Mouse (Mus musculus): ENCODE results near the gene Kat2a. TPM values are rescaled to one million over a fixed set of nuclear protein-coding genes. Genes with fewer than 3 reads are reported as not detected.

The Kat2a gene
- polyA plus RNA-seq (2015; fragmentation: Nextera tagmentation; extraction: Ambion mirVana): 9.9 and 12.0 TPM in 2 replicates

DNA sequence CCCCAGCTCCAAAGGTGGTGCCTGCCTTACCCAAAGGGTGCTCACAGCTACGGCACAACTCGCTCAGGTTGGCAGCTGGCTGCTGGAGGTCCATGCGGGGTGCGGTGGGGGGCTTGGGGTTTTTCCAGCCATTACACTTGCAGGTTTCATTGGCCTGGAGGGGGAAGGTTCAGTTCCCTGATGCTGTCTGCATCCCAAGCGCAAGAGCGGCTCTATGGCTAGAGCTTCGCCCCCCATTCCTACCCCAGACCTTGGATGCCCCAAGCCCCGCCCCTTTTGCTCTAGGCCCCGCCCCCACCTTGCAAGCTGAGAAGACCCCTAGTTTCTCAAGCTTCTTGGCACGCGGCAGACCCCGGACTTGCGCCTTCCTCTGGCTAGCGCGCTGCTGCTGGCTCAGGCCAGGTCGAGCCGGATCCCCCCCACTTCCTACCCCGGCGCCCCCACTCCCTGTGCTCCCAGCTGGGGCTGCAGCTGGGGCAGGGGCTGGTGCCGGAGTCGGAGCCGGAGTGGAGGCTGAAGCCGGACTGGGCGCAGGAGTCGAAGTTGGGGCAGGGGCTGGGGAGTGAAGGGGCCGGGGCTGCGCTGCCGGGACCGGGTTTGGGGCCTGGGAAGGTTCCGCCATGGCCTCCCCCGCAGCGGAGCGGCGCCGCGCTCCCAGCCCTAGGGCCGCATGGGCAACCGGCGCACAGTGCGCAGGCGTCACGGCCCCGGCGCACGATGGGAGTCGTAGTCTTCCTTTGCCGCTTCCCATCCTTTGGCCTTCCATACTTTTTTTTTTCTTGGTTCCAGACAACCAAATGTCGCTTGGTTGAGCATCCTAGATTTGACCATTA lies at the start of gene Kat2a:
Gene Kat2a, minus strand, starts transcription at position 683 of the 833 bp plus-strand sequence.
- 2% methylated on average over 48 of the region's 48 CpGs for WGBS (ENCODE audit: insufficient replicate concordance)
- Histone ChIP-seq H3K27ac (ENCODE audit: low read length) (peak within 1 kb of the TSS; percentile 85), H3K4me1 (ENCODE audit: control insufficient read depth, low read depth, low read length) (peaks cover 39% of the 10 kb centered on the region), H3K9ac (ENCODE audit: low read depth, low read length) (peak within 1 kb of the TSS; percentile 79), H3K36me3 (ENCODE audit: control insufficient read depth, insufficient read depth) (peaks cover 21% of the 10 kb centered on the region), H3K4me3 (ENCODE audit: low read depth, low read length) (peak within 1 kb of the TSS; percentile 81), H3K9me3 (replicated peaks; ENCODE audit: control insufficient read depth, low read length) (no peaks in the 10 kb centered on the region), H3K4me2 (ENCODE audit: low read depth, low read length) (peak within 1 kb of the TSS; percentile 93), H3K27me3 (ENCODE audit: control insufficient read depth, insufficient read depth, low read depth, low read length) (no peaks in the 10 kb centered on the region)
- ATAC-seq (ENCODE audit: low read depth): peak; percentile 70

DNA sequence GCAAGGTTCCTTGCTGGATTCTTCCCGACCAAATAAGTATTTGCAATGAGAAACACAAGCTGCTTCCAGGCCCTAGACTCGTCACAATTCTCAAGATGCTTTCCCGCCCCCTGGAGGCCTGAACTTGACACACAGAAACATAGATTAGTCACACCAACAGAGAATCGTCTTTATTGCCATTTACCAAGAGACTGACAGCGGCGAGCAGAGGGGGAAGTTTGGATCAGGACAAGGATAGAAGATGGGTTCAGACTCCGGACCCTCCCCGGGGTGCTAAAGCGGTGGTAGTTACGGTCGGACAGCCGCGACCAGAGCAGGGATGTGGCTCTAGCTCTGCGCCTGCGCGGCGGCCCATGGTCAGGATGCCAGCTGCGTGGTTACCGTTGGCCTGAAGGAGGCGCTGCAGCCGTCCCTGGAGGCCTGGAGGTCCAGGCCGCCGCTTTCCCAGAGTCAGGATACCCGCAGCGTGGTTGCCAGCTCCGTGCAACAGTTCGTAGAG lies 49.3 kb upstream of the Kat2a start:
- peaks cover 16% of the 10 kb centered on the region for H3K4me1 ChIP-seq (ENCODE audit: control insufficient read depth, low read depth, low read length)
- no peak overlapping the region for H3K9ac ChIP-seq (ENCODE audit: low read depth, low read length)
- H3K4me3 ChIP-seq (ENCODE audit: low read depth, low read length): peak overlapping the region; percentile 56
- peak overlapping the region; percentile 72 for H3K4me2 ChIP-seq (ENCODE audit: low read depth, low read length)
- under 1% methylated on average over 27 of the region's 27 CpGs for WGBS (ENCODE audit: insufficient replicate concordance)
- H3K9me3 ChIP-seq (replicated peaks; ENCODE audit: control insufficient read depth, low read length): no peaks in the 10 kb centered on the region
- H3K27me3 ChIP-seq (ENCODE audit: control insufficient read depth, insufficient read depth, low read depth, low read length): peaks cover 43% of the 10 kb centered on the region
- no peaks in the 10 kb centered on the region for H3K36me3 ChIP-seq (ENCODE audit: control insufficient read depth, insufficient read depth)
- no peak overlapping the region for H3K27ac ChIP-seq (ENCODE audit: low read length)
- ATAC-seq (ENCODE audit: low read depth): peak; percentile 39; the same call in 1 of the 2 replicates

DNA sequence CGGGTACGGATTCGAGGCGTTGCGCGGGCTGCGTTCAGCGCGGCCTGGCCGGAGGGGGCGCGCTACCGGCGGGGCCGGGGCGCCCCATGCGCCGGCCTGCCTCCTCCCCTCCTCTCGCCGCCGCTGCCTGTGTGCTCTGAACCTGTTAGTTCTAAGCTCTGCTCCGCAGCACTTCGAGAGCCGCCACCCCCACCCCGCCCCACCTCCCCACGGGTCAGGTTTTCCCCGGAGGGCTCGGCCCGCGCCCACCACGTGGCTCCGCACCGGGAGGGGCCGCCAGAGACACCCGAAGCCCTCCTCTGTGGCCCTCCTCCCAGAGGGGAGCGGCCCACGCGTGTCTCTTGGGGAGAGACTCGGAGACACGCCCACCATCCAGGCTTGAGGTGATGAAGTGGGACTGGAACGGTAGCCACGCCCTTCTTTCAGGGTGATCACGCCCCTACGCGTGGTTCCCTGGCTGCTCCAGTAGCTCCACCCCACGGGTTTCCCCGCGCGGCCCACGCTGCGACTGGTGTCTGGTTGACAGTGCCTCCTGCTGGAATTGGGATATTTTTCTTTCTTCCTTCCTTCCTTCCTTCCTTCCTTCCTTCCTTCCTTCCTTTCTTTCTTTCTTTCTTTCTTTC lies 47.5 kb upstream of the Kat2a start, which contains the start of gene Kcnh4:
Gene Kcnh4, minus strand, starts transcription at position 332 of the 623 bp plus-strand sequence.
- Histone ChIP-seq H3K36me3 (ENCODE audit: control insufficient read depth, insufficient read depth) (no peaks in the 10 kb centered on the region), H3K27me3 (ENCODE audit: control insufficient read depth, insufficient read depth, low read depth, low read length) (peaks cover 48% of the 10 kb centered on the region)

DNA sequence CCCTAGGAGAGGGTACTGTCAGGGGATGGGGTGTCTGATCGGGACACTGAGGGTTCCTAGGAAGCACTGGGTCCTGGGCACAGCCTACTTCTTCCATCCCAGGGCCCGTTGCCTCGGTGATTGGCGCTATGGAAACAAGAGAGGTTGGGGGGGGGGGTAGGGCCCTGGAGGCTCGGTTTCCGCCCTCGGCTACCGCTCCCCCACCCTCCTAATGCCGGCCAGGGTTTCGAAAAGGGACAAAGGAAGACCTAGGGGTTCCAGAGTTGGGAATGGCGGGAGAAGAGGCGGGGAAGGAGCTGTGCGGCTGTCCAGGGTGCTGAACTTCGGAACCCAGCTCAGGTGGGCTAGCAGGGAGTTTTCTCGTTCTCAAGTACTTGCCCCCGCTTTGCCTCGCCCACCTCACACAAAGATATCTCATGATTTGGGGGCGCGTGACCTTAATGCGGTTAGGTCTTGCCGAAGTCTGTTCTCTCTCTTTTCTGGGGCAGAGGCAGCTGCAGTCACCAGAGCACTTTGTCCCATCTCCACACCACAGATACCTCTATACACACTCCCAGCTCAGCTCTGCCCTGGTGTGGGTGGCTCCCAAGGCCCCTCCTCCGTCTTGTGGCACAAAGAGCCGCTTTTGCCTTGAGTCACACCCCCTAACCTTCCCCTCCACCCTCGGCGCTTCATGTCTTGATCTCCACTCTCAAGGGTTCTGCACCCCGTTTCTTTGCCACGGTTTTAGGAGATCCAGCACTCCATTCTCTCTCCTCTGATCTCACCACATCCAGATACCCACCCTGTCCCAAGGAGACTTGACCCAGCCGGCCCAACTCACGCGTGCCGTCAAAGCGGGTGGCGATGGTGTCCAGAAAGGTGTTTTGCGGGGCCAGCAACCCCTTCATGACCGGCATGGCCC lies 46.7 kb upstream of the Kat2a start:
- H3K27me3 ChIP-seq (ENCODE audit: control insufficient read depth, insufficient read depth, low read depth, low read length): peaks cover 48% of the 10 kb centered on the region
- no peak; the same call in 1 of the 2 replicates for ATAC-seq (ENCODE audit: low read depth)
- peaks cover 16% of the 10 kb centered on the region for H3K4me1 ChIP-seq (ENCODE audit: control insufficient read depth, low read depth, low read length)
- peak overlapping the region; percentile 47 for H3K4me3 ChIP-seq (ENCODE audit: low read depth, low read length)
- WGBS (ENCODE audit: insufficient replicate concordance): 3% methylated on average over 35 of the region's 35 CpGs
- no peaks in the 10 kb centered on the region for H3K36me3 ChIP-seq (ENCODE audit: control insufficient read depth, insufficient read depth)
- peak overlapping the region; percentile 63 for H3K4me2 ChIP-seq (ENCODE audit: low read depth, low read length)
- no peak overlapping the region for H3K9ac ChIP-seq (ENCODE audit: low read depth, low read length)
- no peaks in the 10 kb centered on the region for H3K9me3 ChIP-seq (replicated peaks; ENCODE audit: control insufficient read depth, low read length)
- H3K27ac ChIP-seq (ENCODE audit: low read length): no peak overlapping the region

More for the DNA sequence above, 47.5 kb upstream of the Kat2a start, which contains the start of gene Kcnh4:
- Histone ChIP-seq H3K9me3 (replicated peaks; ENCODE audit: control insufficient read depth, low read length) (no peaks in the 10 kb centered on the region), H3K9ac (ENCODE audit: low read depth, low read length) (no peak within 1 kb of the TSS), H3K27ac (ENCODE audit: low read length) (no peak within 1 kb of the TSS), H3K4me3 (ENCODE audit: low read depth, low read length) (peak within 1 kb of the TSS; percentile 47), H3K4me2 (ENCODE audit: low read depth, low read length) (peak within 1 kb of the TSS; percentile 63), H3K4me1 (ENCODE audit: control insufficient read depth, low read depth, low read length) (peaks cover 16% of the 10 kb centered on the region)
- ATAC-seq (ENCODE audit: low read depth): peak; percentile 50
- under 1% methylated on average over 49 of the region's 51 CpGs for WGBS (ENCODE audit: insufficient replicate concordance)

DNA sequence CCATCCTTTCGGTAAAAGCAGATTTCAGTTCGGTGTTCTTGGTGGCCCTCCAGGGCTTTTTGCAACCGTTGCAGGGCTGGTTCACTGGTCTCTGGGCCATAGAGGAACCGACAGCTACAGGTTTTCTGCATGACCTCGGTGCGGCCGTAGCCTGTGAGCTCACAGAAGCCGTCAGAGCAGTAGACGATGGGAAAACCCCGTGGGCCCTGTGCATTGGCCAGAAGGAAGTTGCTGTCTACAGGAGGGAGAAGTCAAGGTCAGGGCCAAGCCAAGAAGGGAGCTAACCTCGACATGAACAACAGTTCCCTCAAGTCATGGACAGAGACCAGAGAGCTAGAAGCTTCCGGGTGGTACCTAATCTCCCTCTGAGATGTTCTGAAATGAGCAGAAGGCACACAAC lies 45.3 kb upstream of the Kat2a start:
- peaks cover 55% of the 10 kb centered on the region for H3K27me3 ChIP-seq (ENCODE audit: control insufficient read depth, insufficient read depth, low read depth, low read length)
- no peaks in the 10 kb centered on the region for H3K9me3 ChIP-seq (replicated peaks; ENCODE audit: control insufficient read depth, low read length)
- no peak for ATAC-seq (ENCODE audit: low read depth)
- 67% methylated on average over 12 of the region's 12 CpGs for WGBS (ENCODE audit: insufficient replicate concordance)
- H3K4me3 ChIP-seq (ENCODE audit: low read depth, low read length): no peak overlapping the region
- no peak overlapping the region for H3K9ac ChIP-seq (ENCODE audit: low read depth, low read length)
- no peak overlapping the region for H3K27ac ChIP-seq (ENCODE audit: low read length)
- H3K36me3 ChIP-seq (ENCODE audit: control insufficient read depth, insufficient read depth): no peaks in the 10 kb centered on the region
- H3K4me1 ChIP-seq (ENCODE audit: control insufficient read depth, low read depth, low read length): peaks cover 16% of the 10 kb centered on the region
- no peak overlapping the region for H3K4me2 ChIP-seq (ENCODE audit: low read depth, low read length)

DNA sequence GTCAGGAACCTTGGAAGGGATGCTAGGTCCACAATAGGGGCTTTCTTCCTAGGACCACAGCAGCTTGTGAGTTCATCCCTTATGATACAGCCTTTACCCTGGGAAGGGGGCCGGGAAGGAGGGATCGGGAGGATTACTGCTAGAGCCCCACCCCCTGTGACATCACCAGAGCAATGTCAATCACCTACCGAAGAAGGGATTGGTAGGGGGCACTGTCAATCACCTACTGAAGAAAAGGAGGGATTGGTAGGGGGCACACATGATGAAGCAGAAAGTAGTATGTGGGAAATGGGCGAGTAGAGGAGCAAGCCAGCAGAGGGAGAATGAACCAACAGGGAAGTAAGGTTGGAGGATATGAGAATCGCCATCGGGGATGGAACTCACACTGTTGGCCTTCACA lies 44.2 kb upstream of the Kat2a start:
- no peak overlapping the region for H3K4me2 ChIP-seq (ENCODE audit: low read depth, low read length)
- H3K9me3 ChIP-seq (replicated peaks; ENCODE audit: control insufficient read depth, low read length): no peaks in the 10 kb centered on the region
- no peak overlapping the region for H3K4me3 ChIP-seq (ENCODE audit: low read depth, low read length)
- H3K27me3 ChIP-seq (ENCODE audit: control insufficient read depth, insufficient read depth, low read depth, low read length): peaks cover 60% of the 10 kb centered on the region
- no peak overlapping the region for H3K9ac ChIP-seq (ENCODE audit: low read depth, low read length)
- H3K36me3 ChIP-seq (ENCODE audit: control insufficient read depth, insufficient read depth): no peaks in the 10 kb centered on the region
- H3K27ac ChIP-seq (ENCODE audit: low read length): no peak overlapping the region
- 50% methylated on average over 6 of the region's 6 CpGs for WGBS (ENCODE audit: insufficient replicate concordance)
- ATAC-seq (ENCODE audit: low read depth): no peak
- peaks cover 11% of the 10 kb centered on the region for H3K4me1 ChIP-seq (ENCODE audit: control insufficient read depth, low read depth, low read length)

DNA sequence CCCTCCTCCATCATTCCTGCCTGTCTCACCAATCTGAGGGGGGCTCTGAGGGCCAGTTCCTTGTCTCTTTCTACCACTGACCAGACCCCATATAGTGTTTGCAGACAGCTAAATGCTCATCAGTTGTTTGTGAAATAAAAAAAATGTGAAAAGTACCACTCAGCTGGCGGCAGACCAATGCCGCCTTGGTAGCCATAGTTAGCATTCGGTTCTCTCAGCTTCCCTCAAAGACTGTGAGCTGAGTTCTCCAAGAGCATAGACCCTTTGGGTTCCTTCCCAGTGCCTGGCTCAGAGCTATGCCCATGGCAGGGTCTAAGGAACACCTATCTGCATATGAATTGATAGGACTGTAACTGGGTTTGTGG lies 42.4 kb upstream of the Kat2a start:
- H3K27ac ChIP-seq (ENCODE audit: low read length): no peak overlapping the region
- H3K4me2 ChIP-seq (ENCODE audit: low read depth, low read length): no peak overlapping the region
- H3K4me1 ChIP-seq (ENCODE audit: control insufficient read depth, low read depth, low read length): peaks cover 8% of the 10 kb centered on the region
- WGBS (ENCODE audit: insufficient replicate concordance): 73% methylated on average over 3 of the region's 3 CpGs
- H3K9me3 ChIP-seq (replicated peaks; ENCODE audit: control insufficient read depth, low read length): no peaks in the 10 kb centered on the region
- no peak overlapping the region for H3K4me3 ChIP-seq (ENCODE audit: low read depth, low read length)
- H3K27me3 ChIP-seq (ENCODE audit: control insufficient read depth, insufficient read depth, low read depth, low read length): peaks cover 54% of the 10 kb centered on the region
- ATAC-seq (ENCODE audit: low read depth): no peak
- no peaks in the 10 kb centered on the region for H3K36me3 ChIP-seq (ENCODE audit: control insufficient read depth, insufficient read depth)
- no peak overlapping the region for H3K9ac ChIP-seq (ENCODE audit: low read depth, low read length)

DNA sequence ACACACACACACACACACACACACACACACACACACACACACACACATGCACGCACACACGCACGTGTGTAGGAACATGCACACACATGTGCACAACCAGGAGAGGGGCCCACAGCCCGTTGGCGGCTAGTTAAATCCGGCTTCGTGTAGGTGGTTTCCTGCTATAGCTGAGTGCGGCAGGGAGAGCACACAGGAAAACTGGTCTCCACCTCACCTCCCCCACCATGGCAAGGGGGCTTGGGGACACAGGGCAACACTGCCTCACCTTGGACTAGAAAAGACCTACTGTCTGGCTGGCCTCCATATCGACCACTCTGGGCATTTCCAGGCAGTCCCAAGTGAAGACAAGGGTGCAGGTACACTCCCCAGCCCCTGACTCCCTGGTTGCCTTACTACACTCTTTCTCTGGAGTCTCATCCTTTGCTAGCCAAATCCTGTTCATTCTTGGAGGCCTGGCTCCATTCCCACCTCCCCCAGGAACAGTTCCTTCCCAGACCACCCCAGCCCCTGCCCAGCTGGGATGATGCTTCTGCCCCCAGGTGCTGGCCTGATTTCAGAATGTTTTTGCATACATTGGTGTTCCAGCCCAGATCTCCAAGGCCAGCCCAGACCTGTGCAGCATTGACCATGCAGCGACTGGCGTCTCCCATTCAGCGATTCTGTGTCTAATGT lies 41.9 kb upstream of the Kat2a start:
- H3K4me1 ChIP-seq (ENCODE audit: control insufficient read depth, low read depth, low read length): peaks cover 3% of the 10 kb centered on the region; the same call in 1 of the 2 replicates
- H3K9ac ChIP-seq (ENCODE audit: low read depth, low read length): no peak overlapping the region
- no peak overlapping the region for H3K4me3 ChIP-seq (ENCODE audit: low read depth, low read length)
- peaks cover 54% of the 10 kb centered on the region for H3K27me3 ChIP-seq (ENCODE audit: control insufficient read depth, insufficient read depth, low read depth, low read length)
- H3K4me2 ChIP-seq (ENCODE audit: low read depth, low read length): no peak overlapping the region
- no peak for ATAC-seq (ENCODE audit: low read depth)
- WGBS (ENCODE audit: insufficient replicate concordance): 56% methylated on average over 12 of the region's 12 CpGs
- no peaks in the 10 kb centered on the region for H3K36me3 ChIP-seq (ENCODE audit: control insufficient read depth, insufficient read depth)
- no peak overlapping the region for H3K27ac ChIP-seq (ENCODE audit: low read length)
- H3K9me3 ChIP-seq (replicated peaks; ENCODE audit: control insufficient read depth, low read length): no peaks in the 10 kb centered on the region
